Comparison of ENCODE assay signal across 21 mouse cellular contexts in genomic region chr5:123146357-123146756, GRCm38 (mm10). TPM values are rescaled to one million over a fixed set of nuclear protein-coding genes. Genes with fewer than 3 reads are reported as not detected.
DNase-seq lines count a peak whose midpoint lies in the region; ATAC-seq lines count a peak whose summit lies in the region.
"Had no signal": no experiment of that assay in that cellular context is flagged by ENCODE, and none has a peak within 500 bp of the region (broad histone marks: within the 10 kb centered on the region; RNA-seq: fewer than 3 reads in every experiment).

No protein-coding gene starts in this region.

- H3K4me2 ChIP-seq in forebrain, embryonic 15.5 days (replicated peaks), result no peak overlapping the region
- 0 out of 2 replicates have a peak overlapping the region, but pooled peaks have one; percentile 7 for H3K4me2 ChIP-seq in hindbrain, embryonic 15.5 days
- H3K4me2 ChIP-seq in midbrain, embryonic 14.5 days (ENCODE audit: low read length), result 0 out of 2 replicates have a peak overlapping the region, but pooled peaks have one; percentile 100
- H3K4me2 ChIP-seq in neural tube, embryonic 13.5 days, result peak overlapping the region; percentile 100; the same call in 1 of the 2 replicates
- H3K4me2 ChIP-seq: limb, embryonic 15.5 days had no signal

- no peak for DNase-seq in forebrain, embryonic 10.5 days (ENCODE audit: extremely low spot score, low spot score)
- no peak for DNase-seq in hindbrain, embryonic 10.5 days (ENCODE audit: low spot score)
- no peak for DNase-seq in midbrain, embryonic 14.5 days
- DNase-seq in midbrain, embryonic 10.5 days (ENCODE audit: low spot score), result no peak
- no peak for DNase-seq in kidney, postnatal 10 days
- DNase-seq: adrenal gland, postnatal 14 days; cerebellum, postnatal 10 days; gastrocnemius, postnatal 25 days; kidney, adult 18-20 months; right cerebral cortex, postnatal 25 days; thymus, postnatal 36 days had no signal

- H3K9ac ChIP-seq in forebrain, embryonic 15.5 days (replicated peaks), result no peak overlapping the region
- H3K9ac ChIP-seq in hindbrain, embryonic 15.5 days, result no peak overlapping the region
- no peak overlapping the region for H3K9ac ChIP-seq in midbrain, embryonic 14.5 days (replicated peaks; ENCODE audit: low read length)
- H3K9ac ChIP-seq in neural tube, embryonic 13.5 days, result 0 out of 2 replicates have a peak overlapping the region, but pooled peaks have one; percentile 47
- H3K9ac ChIP-seq: limb, embryonic 15.5 days; lung, embryonic 15.5 days had no signal

- no peak overlapping the region for H3K4me3 ChIP-seq in forebrain, embryonic 10.5 days
- no peak overlapping the region for H3K4me3 ChIP-seq in forebrain, embryonic 15.5 days
- H3K4me3 ChIP-seq in hindbrain, embryonic 15.5 days, result no peak overlapping the region
- no peak overlapping the region; the same call in 1 of the 2 replicates for H3K4me3 ChIP-seq in hindbrain, embryonic 10.5 days
- no peak overlapping the region for H3K4me3 ChIP-seq in midbrain, embryonic 14.5 days (replicated peaks; ENCODE audit: low read depth, low read length)
- no peak overlapping the region for H3K4me3 ChIP-seq in midbrain, embryonic 10.5 days
- no peak overlapping the region for H3K4me3 ChIP-seq in neural tube, embryonic 13.5 days
- H3K4me3 ChIP-seq: limb, embryonic 15.5 days; lung, embryonic 15.5 days had no signal

- no peaks in the 10 kb centered on the region for H3K27me3 ChIP-seq in forebrain, embryonic 10.5 days (ENCODE audit: poor library complexity, severe bottlenecking)
- no peaks in the 10 kb centered on the region for H3K27me3 ChIP-seq in forebrain, embryonic 15.5 days
- no peaks in the 10 kb centered on the region for H3K27me3 ChIP-seq in hindbrain, embryonic 15.5 days
- no peaks in the 10 kb centered on the region for H3K27me3 ChIP-seq in hindbrain, embryonic 10.5 days (ENCODE audit: insufficient read depth, poor library complexity, severe bottlenecking)
- H3K27me3 ChIP-seq in midbrain, embryonic 14.5 days (ENCODE audit: control insufficient read depth, insufficient read depth, low read length), result no peaks in the 10 kb centered on the region
- H3K27me3 ChIP-seq in midbrain, embryonic 10.5 days (ENCODE audit: low read depth, poor library complexity, severe bottlenecking), result no peaks in the 10 kb centered on the region
- H3K27me3 ChIP-seq in neural tube, embryonic 13.5 days, result no peaks in the 10 kb centered on the region
- H3K27me3 ChIP-seq: limb, embryonic 15.5 days; lung, embryonic 15.5 days had no signal

- no peak for ATAC-seq in forebrain, embryonic 15.5 days (replicated peaks)
- no peak for ATAC-seq in hindbrain, embryonic 15.5 days (ENCODE audit: low FRiP score, low read depth)
- no peak for ATAC-seq in midbrain, embryonic 14.5 days (ENCODE audit: low FRiP score, low TSS enrichment)
- ATAC-seq in neural tube, embryonic 13.5 days (ENCODE audit: low read depth), result no peak
- ATAC-seq: forebrain, embryonic 16.5 days had no signal

- H3K27ac ChIP-seq in forebrain, embryonic 10.5 days, result 0 out of 2 replicates have a peak overlapping the region, but pooled peaks have one; percentile 11
- no peak overlapping the region for H3K27ac ChIP-seq in forebrain, embryonic 15.5 days (replicated peaks)
- no peak overlapping the region for H3K27ac ChIP-seq in hindbrain, embryonic 15.5 days (replicated peaks)
- H3K27ac ChIP-seq in hindbrain, embryonic 10.5 days, result no peak overlapping the region
- no peak overlapping the region for H3K27ac ChIP-seq in midbrain, embryonic 14.5 days (replicated peaks; ENCODE audit: low read depth, low read length)
- no peak overlapping the region for H3K27ac ChIP-seq in midbrain, embryonic 10.5 days (replicated peaks)
- no peak overlapping the region for H3K27ac ChIP-seq in neural tube, embryonic 13.5 days (replicated peaks)
- H3K27ac ChIP-seq: kidney, postnatal 0 days; limb, embryonic 15.5 days; lung, embryonic 15.5 days had no signal

- no peaks in the 10 kb centered on the region for H3K9me3 ChIP-seq in forebrain, embryonic 10.5 days
- no peaks in the 10 kb centered on the region for H3K9me3 ChIP-seq in forebrain, embryonic 15.5 days
- H3K9me3 ChIP-seq in hindbrain, embryonic 15.5 days, result no peaks in the 10 kb centered on the region
- H3K9me3 ChIP-seq in hindbrain, embryonic 10.5 days, result no peaks in the 10 kb centered on the region
- H3K9me3 ChIP-seq in midbrain, embryonic 14.5 days (ENCODE audit: control insufficient read depth, low read length), result no peaks in the 10 kb centered on the region
- H3K9me3 ChIP-seq in midbrain, embryonic 10.5 days (replicated peaks), result no peaks in the 10 kb centered on the region
- H3K9me3 ChIP-seq in neural tube, embryonic 13.5 days, result no peaks in the 10 kb centered on the region
- H3K9me3 ChIP-seq: limb, embryonic 15.5 days; lung, embryonic 15.5 days had no signal

- H3K36me3 ChIP-seq in forebrain, embryonic 10.5 days (replicated peaks), result peaks cover 75% of the 10 kb centered on the region
- H3K36me3 ChIP-seq in forebrain, embryonic 15.5 days, result peaks cover 26% of the 10 kb centered on the region
- peaks cover 19% of the 10 kb centered on the region for H3K36me3 ChIP-seq in hindbrain, embryonic 15.5 days
- H3K36me3 ChIP-seq in hindbrain, embryonic 10.5 days, result peaks cover 73% of the 10 kb centered on the region
- peaks cover 45% of the 10 kb centered on the region for H3K36me3 ChIP-seq in midbrain, embryonic 14.5 days (ENCODE audit: control insufficient read depth, insufficient read depth, low read length)
- peaks cover 72% of the 10 kb centered on the region for H3K36me3 ChIP-seq in midbrain, embryonic 10.5 days
- H3K36me3 ChIP-seq in neural tube, embryonic 13.5 days, result peaks cover 50% of the 10 kb centered on the region

- H3K4me1 ChIP-seq in forebrain, embryonic 10.5 days, result peaks cover 84% of the 10 kb centered on the region
- peaks cover 67% of the 10 kb centered on the region for H3K4me1 ChIP-seq in forebrain, embryonic 15.5 days
- H3K4me1 ChIP-seq in hindbrain, embryonic 15.5 days (replicated peaks), result peaks cover 71% of the 10 kb centered on the region
- peaks cover 82% of the 10 kb centered on the region for H3K4me1 ChIP-seq in hindbrain, embryonic 10.5 days (replicated peaks)
- peaks cover 49% of the 10 kb centered on the region for H3K4me1 ChIP-seq in midbrain, embryonic 14.5 days (ENCODE audit: control insufficient read depth, insufficient read depth, low read length)
- peaks cover 87% of the 10 kb centered on the region for H3K4me1 ChIP-seq in midbrain, embryonic 10.5 days
- H3K4me1 ChIP-seq in neural tube, embryonic 13.5 days (replicated peaks), result peaks cover 84% of the 10 kb centered on the region

- 84% methylated on average over 11 of the region's 11 CpGs for WGBS in forebrain, embryonic 10.5 days
- 88% methylated on average over 11 of the region's 11 CpGs for WGBS in forebrain, embryonic 15.5 days
- WGBS in hindbrain, embryonic 15.5 days, result 77% methylated on average over 11 of the region's 11 CpGs
- 90% methylated on average over 11 of the region's 11 CpGs for WGBS in hindbrain, embryonic 10.5 days
- 84% methylated on average over 11 of the region's 11 CpGs for WGBS in midbrain, embryonic 14.5 days
- 88% methylated on average over 11 of the region's 11 CpGs for WGBS in midbrain, embryonic 10.5 days
- WGBS in neural tube, embryonic 13.5 days, result 85% methylated on average over 11 of the region's 11 CpGs

RNA-seq across cellular contexts. Expression of gene Setd1b, which starts 4.4 kb away (rescaled TPM):
- 7.6 and 8.1 TPM in 2 replicates for polyA plus RNA-seq in forebrain, embryonic 10.5 days (2016; fragmentation: Nextera tagmentation; extraction: Ambion mirVana)
- 13.6 and 13.7 TPM in 2 replicates for polyA plus RNA-seq in forebrain, embryonic 15.5 days (2015; fragmentation: Nextera tagmentation; extraction: Ambion mirVana)
- polyA plus RNA-seq in hindbrain, embryonic 15.5 days (2015; fragmentation: Nextera tagmentation; extraction: Ambion mirVana), result 10.9 and 11.7 TPM in 2 replicates
- polyA plus RNA-seq in hindbrain, embryonic 10.5 days (2016; fragmentation: Nextera tagmentation; extraction: Ambion mirVana), result 7.9 and 9.5 TPM in 2 replicates
- 14.2 and 15.0 TPM in 2 replicates for polyA plus RNA-seq in midbrain, embryonic 14.5 days (2014; fragmentation: Nextera tagmentation; extraction: Ambion mirVana)
- polyA plus RNA-seq in midbrain, embryonic 10.5 days (2016; fragmentation: Nextera tagmentation; extraction: Ambion mirVana), result 7.4 and 7.9 TPM in 2 replicates
- polyA plus RNA-seq in neural tube, embryonic 13.5 days (2015; fragmentation: Nextera tagmentation; extraction: Ambion mirVana), result 11.5 and 13.1 TPM in 2 replicates

RNA-seq across cellular contexts. Expression of gene Rhof, which starts 13.9 kb away (rescaled TPM):
- polyA plus RNA-seq in forebrain, embryonic 10.5 days (2016; fragmentation: Nextera tagmentation; extraction: Ambion mirVana), result 1.2 and 1.5 TPM in 2 replicates
- 11.4 and 12.4 TPM in 2 replicates for polyA plus RNA-seq in forebrain, embryonic 15.5 days (2015; fragmentation: Nextera tagmentation; extraction: Ambion mirVana)
- 16.7 and 19.3 TPM in 2 replicates for polyA plus RNA-seq in hindbrain, embryonic 15.5 days (2015; fragmentation: Nextera tagmentation; extraction: Ambion mirVana)
- 1.9 and 2.2 TPM in 2 replicates for polyA plus RNA-seq in hindbrain, embryonic 10.5 days (2016; fragmentation: Nextera tagmentation; extraction: Ambion mirVana)
- polyA plus RNA-seq in midbrain, embryonic 14.5 days (2014; fragmentation: Nextera tagmentation; extraction: Ambion mirVana), result 7.1 and 8.9 TPM in 2 replicates
- polyA plus RNA-seq in midbrain, embryonic 10.5 days (2016; fragmentation: Nextera tagmentation; extraction: Ambion mirVana), result 1.4 and 1.9 TPM in 2 replicates
- 4.2 and 4.4 TPM in 2 replicates for polyA plus RNA-seq in neural tube, embryonic 13.5 days (2015; fragmentation: Nextera tagmentation; extraction: Ambion mirVana)

RNA-seq across cellular contexts. Expression of gene Psmd9, which starts 22.9 kb away (rescaled TPM):
- polyA plus RNA-seq in forebrain, embryonic 10.5 days (2016; fragmentation: Nextera tagmentation; extraction: Ambion mirVana), result 80.5 and 84.6 TPM in 2 replicates
- polyA plus RNA-seq in forebrain, embryonic 15.5 days (2015; fragmentation: Nextera tagmentation; extraction: Ambion mirVana), result 82.0 and 82.9 TPM in 2 replicates
- polyA plus RNA-seq in hindbrain, embryonic 15.5 days (2015; fragmentation: Nextera tagmentation; extraction: Ambion mirVana), result 75.3 and 75.7 TPM in 2 replicates
- polyA plus RNA-seq in hindbrain, embryonic 10.5 days (2016; fragmentation: Nextera tagmentation; extraction: Ambion mirVana), result 77.7 and 86.3 TPM in 2 replicates
- polyA plus RNA-seq in midbrain, embryonic 14.5 days (2014; fragmentation: Nextera tagmentation; extraction: Ambion mirVana), result 51.3 and 61.2 TPM in 2 replicates
- 75.7 and 78.5 TPM in 2 replicates for polyA plus RNA-seq in midbrain, embryonic 10.5 days (2016; fragmentation: Nextera tagmentation; extraction: Ambion mirVana)
- polyA plus RNA-seq in neural tube, embryonic 13.5 days (2015; fragmentation: Nextera tagmentation; extraction: Ambion mirVana), result 66.9 and 67.9 TPM in 2 replicates

RNA-seq across cellular contexts. Expression of gene Hpd, which starts 36.2 kb away (rescaled TPM):
- 0.31 TPM in 1 of 2 replicates, not detected in the other for polyA plus RNA-seq in forebrain, embryonic 10.5 days (2016; fragmentation: Nextera tagmentation; extraction: Ambion mirVana)
- not detected in 2 replicates for polyA plus RNA-seq in forebrain, embryonic 15.5 days (2015; fragmentation: Nextera tagmentation; extraction: Ambion mirVana)
- not detected in 2 replicates for polyA plus RNA-seq in hindbrain, embryonic 15.5 days (2015; fragmentation: Nextera tagmentation; extraction: Ambion mirVana)
- not detected in 2 replicates for polyA plus RNA-seq in hindbrain, embryonic 10.5 days (2016; fragmentation: Nextera tagmentation; extraction: Ambion mirVana)
- not detected in 2 replicates for polyA plus RNA-seq in midbrain, embryonic 14.5 days (2014; fragmentation: Nextera tagmentation; extraction: Ambion mirVana)
- not detected in 2 replicates for polyA plus RNA-seq in midbrain, embryonic 10.5 days (2016; fragmentation: Nextera tagmentation; extraction: Ambion mirVana)
- not detected in 2 replicates for polyA plus RNA-seq in neural tube, embryonic 13.5 days (2015; fragmentation: Nextera tagmentation; extraction: Ambion mirVana)
- polyA plus RNA-seq: brain, embryonic 14.5 days; forebrain, embryonic 16.5 days; limb, embryonic 15.5 days; lung, embryonic 15.5 days; neural tube, embryonic 14.5 days; stomach, embryonic 14.5 days had no signal
